Mouse (Mus musculus) liver, embryonic 14.5 days (tissue): ENCODE measurements at regions not wholly inside any gene's neighbourhood (a gene's known extent, or its start where the extent isn't known, plus 50 kb on each side); places are given as distances from the start of the nearest gene placed in this dataset.
A peak's percentile ranks its signal among the peaks of the same experiment; 100 is the strongest.

ENCODE experiments used
- CTCF ChIP-seq: IDR thresholded peaks from 2 replicates; pipeline ENCODE4 v1.5.1; 2016; ENCODE audit warnings: antibody characterized with exemption, low read depth, control low read depth
- EP300 ChIP-seq: IDR thresholded peaks from 2 replicates; pipeline ENCODE4 v1.6.1; 2016; ENCODE audit warnings: antibody characterized with exemption, low read depth

GRCm38 (mm10) chr4:95153737-95154287 lies 101.8 kb upstream of the Jun start:
- TF ChIP-seq EP300, result peak; percentile 13; the same call in 1 of the 2 replicates
- TF ChIP-seq CTCF, result no peak
